Mouse (Mus musculus) heart, adult 11 months (tissue): ENCODE results near the gene Ralgds.
A peak's percentile ranks its signal among the peaks of the same experiment; 100 is the strongest.

ENCODE experiments used
- DNase-seq: peaks from one replicate; pipeline ENCODE4 v3.0.0; 2022

Gene Ralgds

GRCm38 (mm10) chr2:28506291-28506690, 6.6 kb upstream of the Ralgds start:
- peak; percentile 81 for DNase-seq

- peak; percentile 15 for DNase-seq
Measured at GRCm38 (mm10) chr2:28511600-28511999, 1.3 kb upstream of the Ralgds start.

- peak; percentile 91 for DNase-seq
Measured at GRCm38 (mm10) chr2:28513431-28514370, 776 bp downstream of the Ralgds start.

DNA sequence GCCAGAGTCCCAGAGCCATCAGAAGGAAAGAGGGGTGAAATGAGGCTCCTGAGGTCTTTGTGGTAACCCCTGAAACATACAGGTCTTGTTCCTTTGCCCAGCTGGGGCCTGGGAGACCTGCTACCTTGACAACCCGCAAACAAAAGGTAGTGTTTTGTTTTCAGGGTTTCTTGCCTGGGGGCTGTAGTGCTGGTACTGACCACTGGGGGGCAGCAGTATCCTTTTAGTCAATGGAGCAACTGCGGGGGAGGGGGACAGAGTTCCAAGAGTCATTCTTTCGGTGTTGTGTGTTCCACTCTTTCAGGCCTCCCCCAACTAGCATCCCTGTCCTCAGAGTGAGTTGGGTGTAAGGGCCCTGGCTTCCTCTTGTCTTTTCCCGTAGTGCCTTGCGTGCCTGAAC, 1.6 kb downstream of the Ralgds start:
- DNase-seq: peak; percentile 95

DNA sequence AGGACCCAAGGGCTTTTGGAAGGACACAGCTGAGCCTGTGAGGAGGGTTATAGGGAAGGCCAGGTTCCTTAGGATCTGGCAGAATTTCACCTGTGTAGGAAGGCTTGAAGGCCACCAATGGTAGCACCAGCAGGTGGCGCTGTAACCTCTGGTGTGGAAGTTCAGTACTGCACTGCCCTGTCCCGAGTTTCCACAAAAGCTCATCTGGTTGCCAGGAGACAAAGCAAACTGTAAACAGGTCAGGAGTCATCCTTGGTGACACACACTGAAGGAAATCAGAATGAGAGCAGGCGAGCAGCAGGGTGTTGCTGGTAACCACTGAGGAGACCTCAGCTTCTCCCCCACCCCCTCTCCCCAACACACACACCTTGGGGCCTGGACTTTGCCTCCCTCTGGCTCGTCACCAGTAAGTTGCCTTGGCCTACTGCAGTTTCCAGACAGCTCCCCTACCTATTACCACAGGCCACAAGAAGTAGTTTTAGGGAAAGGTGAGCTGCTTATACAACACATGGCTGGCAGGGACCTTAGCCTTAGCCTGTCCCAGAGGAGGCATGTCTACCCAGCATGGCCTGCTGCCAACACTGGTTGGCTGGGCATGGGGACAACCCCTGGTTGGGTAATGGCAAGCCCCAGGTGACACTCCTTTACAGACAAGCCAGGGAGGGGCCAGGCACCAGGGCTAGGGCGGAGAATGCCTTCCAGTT, 4.4 kb downstream of the Ralgds start:
- DNase-seq: peak; percentile 97

GRCm38 (mm10) chr2:28518231-28518630, 5.3 kb downstream of the Ralgds start:
- DNase-seq: peak; percentile 88

GRCm38 (mm10) chr2:28520581-28520980, 7.7 kb downstream of the Ralgds start:
- DNase-seq: peak; percentile 88

- peak; percentile 94 for DNase-seq
Measured at GRCm38 (mm10) chr2:28521571-28522151, 8.7 kb downstream of the Ralgds start.

- peak; percentile 94 for DNase-seq
Measured at GRCm38 (mm10) chr2:28522166-28522565, 9.2 kb downstream of the Ralgds start.

DNA sequence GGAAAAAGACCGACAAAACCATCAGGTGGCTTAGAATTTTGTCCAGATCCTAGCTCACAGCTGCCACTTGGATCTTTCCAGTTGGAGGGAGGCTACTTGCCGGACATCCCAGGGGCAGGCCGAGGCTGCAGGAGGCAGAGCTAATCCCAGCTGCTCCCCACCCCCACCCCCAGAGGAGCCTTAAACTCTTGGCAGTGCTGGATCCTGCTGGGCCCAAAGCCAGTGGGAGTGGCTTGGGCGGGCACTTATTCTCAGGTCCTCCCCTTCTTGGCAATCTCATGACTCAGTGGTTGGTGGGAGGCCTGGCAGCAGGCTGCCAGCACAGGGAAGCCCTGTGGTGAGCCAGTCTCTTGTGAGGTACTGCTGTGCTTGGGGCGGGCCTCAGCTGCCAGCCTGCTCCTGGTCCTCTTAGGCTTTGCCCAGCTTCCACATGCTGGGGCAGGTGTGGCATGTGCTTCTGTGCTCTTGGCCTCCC, 10.8 kb downstream of the Ralgds start:
- peak; percentile 99 for DNase-seq

DNA sequence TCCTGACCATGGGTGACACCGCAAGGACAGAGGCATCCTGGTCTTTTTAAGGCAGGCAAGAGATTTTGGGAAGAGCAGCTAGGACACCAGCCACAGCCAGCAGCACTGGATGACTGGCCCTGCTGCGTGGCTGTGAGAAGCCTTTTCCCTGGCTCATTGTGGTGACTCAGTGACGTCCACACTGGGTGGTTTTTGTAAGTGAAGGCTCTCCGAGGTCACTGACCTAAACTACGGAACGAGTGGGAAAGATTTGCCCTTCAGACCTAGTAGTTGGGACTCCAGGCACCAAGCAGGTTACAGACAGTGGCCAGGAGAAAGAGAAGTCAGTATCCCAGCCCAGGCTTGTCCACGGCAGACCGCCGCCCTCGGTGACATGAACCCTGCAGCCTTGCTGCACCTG, 11.5 kb downstream of the Ralgds start:
- DNase-seq: no peak

GRCm38 (mm10) chr2:28525219-28525942, 12.5 kb downstream of the Ralgds start:
- DNase-seq: peak; percentile 99

GRCm38 (mm10) chr2:28525943-28526876, 13.3 kb downstream of the Ralgds start:
- peak; percentile 93 for DNase-seq

DNA sequence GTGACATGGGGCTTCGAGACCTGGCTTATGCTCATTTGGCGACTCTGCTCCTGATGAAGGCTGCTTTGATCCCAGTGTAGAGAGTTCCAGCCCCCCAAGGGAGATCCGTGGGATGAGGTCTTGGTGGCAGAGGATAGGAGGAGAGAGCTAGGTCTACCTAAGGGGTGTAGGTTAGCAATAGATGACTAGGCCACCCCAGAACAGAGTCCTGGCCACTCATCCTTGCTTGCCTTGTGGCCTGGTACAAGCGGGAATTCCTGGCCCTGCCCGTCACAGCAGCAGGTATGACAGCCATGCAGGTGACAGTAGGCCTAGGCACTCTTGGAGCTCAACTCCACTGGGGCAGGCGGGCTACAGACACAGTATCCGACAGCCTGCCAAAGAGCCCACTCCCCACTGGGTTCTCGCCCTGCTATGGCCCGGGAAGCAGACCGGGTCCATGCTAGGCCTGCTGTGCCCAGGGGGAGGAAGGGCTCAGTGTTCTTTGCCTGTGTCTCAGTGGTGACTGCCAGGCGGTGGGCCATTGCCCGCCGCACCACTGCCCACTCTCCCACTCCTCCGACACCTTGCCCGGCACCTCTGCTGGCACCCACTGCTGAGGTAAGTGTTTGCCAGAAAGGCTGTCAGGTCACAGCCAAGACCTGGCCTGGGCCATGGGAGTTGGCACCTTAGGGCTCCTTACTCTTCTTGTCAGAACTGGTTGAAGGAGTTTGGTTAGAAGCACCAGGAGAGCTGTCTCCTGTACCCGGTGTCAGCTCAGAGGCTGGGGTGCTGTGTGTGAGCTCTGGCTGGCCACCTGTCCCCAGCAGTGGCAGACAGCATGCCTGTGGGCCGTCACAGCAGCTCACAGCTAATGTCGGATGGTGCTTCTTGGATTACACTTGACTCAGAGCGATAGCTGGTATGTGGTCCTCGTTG, 14.8 kb downstream of the Ralgds start:
- no peak for DNase-seq

- DNase-seq: no peak
Measured at GRCm38 (mm10) chr2:28528354-28528730, 15.4 kb downstream of the Ralgds start.

GRCm38 (mm10) chr2:28529856-28530255, 16.9 kb downstream of the Ralgds start:
- peak; percentile 92 for DNase-seq

- DNase-seq: peak; percentile 95
Measured at GRCm38 (mm10) chr2:28530311-28530710, 17.4 kb downstream of the Ralgds start.

- peak; percentile 99 for DNase-seq
Measured at GRCm38 (mm10) chr2:28532938-28533771, 20.2 kb downstream of the Ralgds start.

DNA sequence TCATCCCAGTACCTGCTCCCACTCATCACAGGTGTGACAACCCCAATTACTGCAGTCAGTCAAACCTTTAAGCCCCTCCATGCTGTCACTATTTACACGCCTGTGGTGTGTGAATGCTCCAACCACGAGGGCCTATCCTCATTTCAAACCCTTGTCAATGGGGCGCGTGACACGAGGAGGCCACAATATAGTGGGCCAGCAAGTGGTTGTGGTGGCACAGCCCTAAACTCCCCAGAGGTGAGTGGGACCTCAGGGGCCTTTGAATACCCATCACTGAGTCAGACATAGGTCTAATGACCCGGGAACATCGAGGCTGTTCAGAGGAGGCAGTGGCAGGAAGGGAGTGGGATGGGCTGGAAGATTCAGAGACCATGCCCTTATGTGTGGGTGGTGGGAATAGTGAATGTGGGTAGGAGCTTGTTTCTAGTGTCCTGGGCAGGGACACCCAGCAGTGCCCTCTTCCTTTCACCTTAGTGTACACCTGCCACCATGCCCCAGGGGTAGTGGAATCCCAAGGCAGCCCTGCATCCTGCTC, 21.0 kb downstream of the Ralgds start:
- DNase-seq: peak; percentile 94
